Mouse (Mus musculus) left cerebral cortex, adult 18-20 months (tissue): ENCODE measurements around the gene Atp2b1. TPM values are rescaled to one million over a fixed set of nuclear protein-coding genes. Genes with fewer than 3 reads are reported as not detected.
A peak's percentile ranks its signal among the peaks of the same experiment; 100 is the strongest.

Source experiments
- DNase-seq, 2 experiments: peaks; one replicate each; pipeline ENCODE4 v3.0.0; 2021 to 2022; ENCODE audit warnings: low spot score in 2 of 2, mixed read lengths in 1 of 2
- long read RNA-seq, 2 experiments: library from polyadenylated mRNA; stranded (forward); transcript quantifications; one replicate each; pipeline ENCODE4 v2.0.0; 2021
- total RNA-seq, 2 experiments: library from RNA; stranded (reverse); gene quantifications; 2 replicates each; pipeline ENCODE4 v1.2.3; 2021

The Atp2b1 gene
- 100 to 1,000 TPM; 656 to 703 TPM for total RNA-seq
- long read RNA-seq, experiment 1, partial matches to known transcripts = 50 of 115 reads
- long read RNA-seq, experiment 1, other reads (novel, unspliced or antisense) = 62 of 115 reads
- long read RNA-seq, experiment 2, partial matches to known transcripts = 46 of 94 reads
- long read RNA-seq, experiment 2, other reads (novel, unspliced or antisense) = 46 of 94 reads

DNA sequence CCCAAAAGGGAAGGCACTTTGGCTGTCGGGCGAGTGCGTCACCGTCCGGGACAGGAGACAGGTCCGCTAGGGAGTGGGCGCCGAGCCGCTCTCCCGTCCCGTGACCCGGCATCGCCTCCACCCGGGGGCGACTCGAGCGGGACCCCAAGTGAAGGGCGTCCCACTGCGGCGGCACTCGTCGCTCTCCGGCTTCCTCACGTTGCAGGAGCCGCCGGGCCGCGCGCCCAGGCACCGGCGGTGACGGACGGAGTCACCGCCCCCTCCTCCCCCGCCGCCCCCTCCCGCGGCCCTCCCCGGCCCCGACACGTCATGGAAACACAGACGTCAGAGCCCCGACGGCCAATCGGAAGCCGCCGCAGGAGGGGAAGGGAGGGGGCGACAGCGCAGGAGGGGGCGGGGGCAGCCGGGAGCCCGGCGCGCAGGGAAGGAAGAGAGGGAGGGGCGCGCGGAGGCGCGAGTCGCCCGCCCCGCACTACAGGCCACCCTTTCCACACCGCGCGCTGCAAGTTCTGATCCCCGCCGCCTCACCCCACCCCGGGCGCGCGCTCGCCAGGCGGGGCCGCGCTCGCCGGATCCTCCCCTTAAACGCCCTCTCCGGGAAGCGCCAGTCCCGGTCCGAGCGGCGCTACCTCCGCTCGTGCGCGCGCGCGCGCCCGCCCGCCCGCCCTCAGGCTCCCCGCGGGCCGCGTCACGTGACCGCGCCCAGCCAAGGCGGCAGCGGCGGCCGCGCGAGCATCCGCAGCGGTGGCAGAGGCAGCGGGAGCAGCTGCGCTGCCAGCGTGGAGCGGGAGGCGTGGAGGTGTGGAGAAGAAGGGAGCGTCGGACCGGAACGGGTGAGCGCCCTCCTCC is at the start of gene Atp2b1:
Atp2b1 (plus strand) TSS at position 446 of the 849 bp plus-strand sequence.
- peak; percentile 86 to 93 for DNase-seq

DNA sequence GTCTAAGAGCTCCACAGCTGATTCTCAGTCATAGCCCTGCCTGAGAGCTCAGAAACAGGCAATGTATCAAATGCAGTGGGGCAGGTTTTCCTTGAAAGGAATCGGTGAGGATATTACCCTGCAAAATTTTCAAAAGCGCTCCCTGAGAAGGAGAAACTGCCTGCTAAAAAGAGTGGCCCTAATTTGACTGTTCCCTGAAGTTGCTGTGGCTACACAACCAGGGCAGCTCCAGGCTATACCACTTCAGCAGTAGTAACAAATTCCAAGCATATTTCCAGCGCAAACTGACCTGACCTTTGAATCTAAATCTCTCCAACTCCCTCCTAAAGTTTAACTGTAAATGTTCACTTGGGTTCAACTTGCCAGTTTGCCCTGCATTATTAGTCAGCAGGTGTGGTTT is 49.4 kb upstream of the Atp2b1 start:
- DNase-seq = no peak

DNA sequence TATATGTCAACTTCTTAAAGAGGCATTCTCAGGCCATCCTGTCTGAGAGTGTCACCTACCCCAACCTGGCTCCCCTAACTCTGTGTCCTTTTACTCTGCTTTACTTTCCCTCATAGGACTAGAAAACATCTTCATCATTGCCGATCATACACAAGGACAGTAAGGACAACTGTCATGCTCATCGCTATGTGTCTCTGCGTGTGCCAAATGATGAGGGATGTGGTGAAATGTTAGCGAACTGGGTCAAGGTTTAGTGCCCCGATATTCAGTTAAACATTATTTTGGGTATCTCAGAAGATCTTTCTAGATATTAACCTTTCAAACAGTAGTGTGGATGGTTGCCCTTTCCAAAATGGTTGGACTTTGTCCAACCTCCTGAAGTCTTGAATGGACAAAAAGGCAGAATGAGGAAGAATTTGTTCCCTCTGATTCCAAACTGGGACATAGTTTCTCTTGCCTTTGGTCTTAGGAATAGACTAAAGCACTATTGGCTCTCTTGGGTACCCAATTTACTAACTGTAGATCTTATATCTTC is 47.3 kb upstream of the Atp2b1 start:
- DNase-seq = no peak

- no peak for DNase-seq
These were observed 45.8 kb upstream of the Atp2b1 start for GRCm38 (mm10) chr10:98868351-98868908.

- no peak for DNase-seq
These were observed 36.4 kb upstream of the Atp2b1 start for GRCm38 (mm10) chr10:98877855-98878254.

DNA sequence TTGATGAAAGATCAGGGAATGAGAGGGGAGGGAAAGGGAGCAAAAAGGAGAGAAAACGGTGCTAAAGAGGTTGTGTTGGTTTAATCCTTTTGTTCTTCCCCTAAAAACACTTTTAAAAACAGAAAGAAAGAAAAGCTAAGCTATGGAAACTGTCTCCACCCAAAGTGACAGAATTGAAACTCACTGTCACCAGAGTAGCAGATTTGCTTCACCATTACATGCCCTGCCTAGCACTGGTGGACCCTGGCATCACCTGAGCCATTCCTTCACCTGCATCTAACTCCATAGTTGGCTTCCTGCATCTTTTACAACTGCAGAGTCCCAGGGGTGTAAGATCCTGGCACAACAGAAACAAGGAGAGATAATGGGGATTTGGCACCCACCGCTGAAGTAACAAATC is 35.6 kb upstream of the Atp2b1 start:
- DNase-seq = no peak

DNA sequence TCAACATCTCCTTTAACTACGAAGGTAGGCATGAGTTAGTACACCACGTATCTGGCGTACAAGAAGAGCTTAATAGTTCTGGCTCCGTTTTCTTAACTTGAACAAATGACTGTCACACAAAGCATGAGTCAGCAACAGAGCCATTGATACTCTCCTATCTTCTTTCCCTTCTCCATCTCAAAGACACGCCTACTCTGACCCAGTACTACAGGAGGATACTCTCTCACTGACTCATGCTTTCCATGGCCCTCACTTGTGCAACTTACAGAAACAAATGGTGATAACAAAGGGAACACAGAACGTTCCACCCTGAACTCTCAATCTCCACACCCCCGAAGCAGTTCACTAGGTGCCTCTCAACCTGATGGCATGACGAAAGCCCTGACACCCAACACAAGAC is 34.1 kb upstream of the Atp2b1 start:
- no peak for DNase-seq

DNA sequence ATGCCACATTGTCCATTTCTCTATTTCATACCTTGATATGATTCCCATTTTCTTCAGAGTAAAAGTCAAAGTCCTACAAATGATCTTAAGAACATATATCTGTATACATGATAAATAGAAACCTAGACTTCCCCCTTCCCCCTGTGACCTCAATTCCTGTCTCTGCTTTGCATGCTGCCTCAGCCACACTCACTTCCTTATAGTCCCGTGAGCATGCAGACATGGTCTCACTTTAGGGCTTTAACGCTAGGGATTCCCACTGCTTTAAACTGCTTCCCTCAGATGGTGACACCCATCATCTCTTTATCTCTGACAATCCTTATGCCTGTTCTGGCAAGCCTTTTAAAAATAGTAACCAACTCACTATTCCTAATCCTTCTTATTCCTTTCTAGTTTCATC is 33.5 kb upstream of the Atp2b1 start:
- DNase-seq = no peak

- DNase-seq = no peak
These were observed 32.7 kb upstream of the Atp2b1 start for GRCm38 (mm10) chr10:98881492-98881891.

- no peak for DNase-seq
These were observed 31.6 kb upstream of the Atp2b1 start for GRCm38 (mm10) chr10:98882587-98882986.

GRCm38 (mm10) chr10:98884445-98884844 is 29.8 kb upstream of the Atp2b1 start:
- no peak for DNase-seq

- DNase-seq = no peak
These were observed 27.4 kb upstream of the Atp2b1 start for GRCm38 (mm10) chr10:98886770-98887271.

DNA sequence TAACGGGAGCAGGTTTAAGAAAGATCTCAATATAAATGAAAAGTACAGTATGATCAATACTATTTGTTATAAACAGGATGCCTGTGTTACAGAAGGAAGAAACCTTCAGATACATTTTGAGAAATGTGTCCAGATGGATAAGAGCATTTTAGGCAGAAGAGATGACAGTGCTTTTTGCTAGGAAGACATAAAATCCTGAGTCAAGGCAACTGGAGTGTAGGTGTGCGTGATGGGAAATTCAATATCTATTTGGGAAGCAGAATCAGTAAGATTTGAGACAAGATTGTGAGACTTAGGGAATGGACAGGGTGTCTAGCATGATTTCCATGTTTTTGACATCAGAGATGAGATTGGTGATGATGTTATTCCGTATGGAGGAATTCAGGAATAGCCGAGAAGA is 22.8 kb upstream of the Atp2b1 start:
- DNase-seq = no peak

- no peak for DNase-seq
These were observed 16.7 kb upstream of the Atp2b1 start for GRCm38 (mm10) chr10:98897507-98897906.

DNA sequence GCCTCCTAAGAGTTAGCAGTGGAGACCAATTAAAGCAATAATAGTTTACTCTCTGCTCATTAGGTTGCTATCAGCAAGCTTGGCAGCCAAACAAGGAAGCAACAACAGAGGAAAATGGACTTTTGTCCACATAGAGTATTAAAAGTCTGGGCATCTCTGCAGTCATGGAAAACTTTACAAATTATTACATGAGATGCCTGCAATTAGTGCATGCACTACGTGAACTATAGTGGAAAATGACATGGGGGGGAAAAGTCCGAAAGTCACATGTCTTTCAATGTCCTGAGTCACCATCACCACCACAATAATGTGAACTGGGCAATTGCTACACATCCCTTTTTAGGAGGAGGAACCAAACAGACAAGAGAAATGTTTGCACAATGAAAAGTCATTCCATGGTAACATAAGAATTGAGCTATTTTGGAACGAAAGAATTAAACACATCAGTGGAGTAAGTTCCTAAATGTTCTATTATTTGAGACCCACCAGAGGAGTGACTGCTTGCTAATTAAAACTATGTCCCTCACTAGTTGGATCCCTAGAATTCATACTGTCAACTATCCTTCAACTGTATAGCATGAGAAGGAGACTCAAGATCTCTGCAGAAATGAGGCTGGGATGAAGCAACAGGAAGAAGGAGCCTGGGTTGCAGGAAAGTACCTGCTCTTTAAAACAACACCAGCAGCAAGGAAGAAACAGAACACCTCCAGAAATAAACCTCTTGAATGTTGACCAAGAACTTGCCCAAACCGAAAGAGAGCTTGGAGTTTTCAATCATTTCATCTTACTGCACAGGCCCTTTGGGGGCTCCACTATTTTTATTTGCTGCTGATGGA is 16.1 kb upstream of the Atp2b1 start:
- DNase-seq = no peak

DNA sequence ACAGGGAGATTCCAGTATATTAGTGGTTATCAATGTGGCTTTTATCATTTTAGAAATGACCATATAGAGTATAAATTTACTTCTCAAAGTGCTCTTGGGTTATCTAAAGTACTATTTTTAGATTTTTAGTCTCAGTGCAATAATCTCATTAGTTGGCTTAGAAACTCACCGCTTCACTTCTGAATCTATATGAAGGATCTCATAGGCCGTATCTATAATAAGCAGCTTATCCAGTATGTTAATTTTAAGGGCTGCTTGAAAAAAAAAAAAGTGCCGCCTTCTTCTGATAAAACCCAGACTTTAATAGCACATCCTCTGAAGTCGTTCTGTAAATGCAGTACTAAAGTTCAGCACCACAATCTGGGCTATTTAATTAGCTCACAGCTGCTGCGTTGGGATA is 12.7 kb upstream of the Atp2b1 start:
- DNase-seq = no peak

- DNase-seq = no peak
These were observed 8.2 kb upstream of the Atp2b1 start for GRCm38 (mm10) chr10:98905987-98906386.

DNA sequence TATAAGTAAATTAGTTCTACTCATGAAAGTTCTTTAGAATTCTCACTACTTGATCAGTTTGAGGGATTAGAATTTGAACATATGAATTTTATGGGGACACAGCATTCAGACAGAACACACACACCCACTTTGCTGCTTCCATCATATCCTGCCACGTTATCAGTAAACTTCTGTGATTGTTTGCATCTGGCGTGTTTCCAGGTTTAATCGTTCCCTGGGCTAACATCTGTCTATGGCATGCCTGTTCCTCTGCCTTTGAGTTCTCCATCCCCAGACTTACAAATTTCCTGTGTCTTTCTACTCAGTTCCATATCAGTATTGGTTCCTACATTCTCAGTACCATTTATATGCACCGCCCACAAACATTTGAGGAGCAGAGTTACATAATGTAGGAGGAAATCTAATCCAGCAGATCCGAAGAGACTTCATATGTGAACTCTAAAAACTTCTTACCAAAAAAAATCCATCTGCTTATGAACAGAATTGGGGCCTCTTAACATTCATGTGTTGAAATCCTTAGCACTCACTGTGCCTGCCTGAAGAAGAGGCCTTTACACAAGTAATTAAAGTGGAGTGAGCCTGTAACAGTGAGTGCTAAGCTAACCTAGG is 7.2 kb upstream of the Atp2b1 start:
- DNase-seq = no peak

DNA sequence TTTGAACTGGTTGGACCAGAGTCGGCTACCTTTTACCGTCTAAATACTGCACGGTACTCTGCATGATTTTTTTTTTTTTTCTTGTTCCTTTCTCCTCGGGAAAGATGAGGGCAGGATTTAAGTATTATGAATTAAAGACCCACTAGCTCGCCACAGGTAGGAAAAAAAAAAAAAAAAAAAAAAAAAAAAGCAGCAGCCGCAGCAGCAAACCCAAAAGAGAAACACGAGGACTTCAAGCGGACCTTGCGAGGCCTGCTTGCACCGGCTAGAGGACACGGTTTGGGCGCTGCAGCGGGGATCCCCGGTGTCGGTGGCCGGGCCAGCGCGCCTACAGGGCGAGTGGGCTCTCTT is 621 bp upstream of the Atp2b1 start:
- no peak for DNase-seq

GRCm38 (mm10) chr10:98914810-98915241 is 620 bp downstream of the Atp2b1 start:
- DNase-seq = peak; percentile 70 to 82
